Mouse (Mus musculus) CH12.LX (cell line): ENCODE measurements around the gene Parvg. TPM values are rescaled to one million over a fixed set of nuclear protein-coding genes. Genes with fewer than 3 reads are reported as not detected.

Experiments
- DNase-seq: peaks from one replicate; pipeline ENCODE4 v3.0.0-alpha.2; 2013; ENCODE audit errors: extremely low read depth
- H3K27ac ChIP-seq: 2 replicates; pipeline ENCODE4 v1.5.1; 2012; ENCODE audit warnings: low read depth, mild to moderate bottlenecking, control low read depth, moderate library complexity; ENCODE audit not compliant: insufficient read depth
- H3K27me3 ChIP-seq: replicated peaks from 2 replicates; pipeline ENCODE3; 2012; ENCODE audit warnings: inconsistent platforms
- H3K36me3 ChIP-seq, 2 experiments: replicated peaks in 1 of 2; 2 replicates each; pipeline versions ENCODE3 to v1.6.1; 2012; ENCODE audit warnings: inconsistent platforms in 1 of 2, low read length in 1 of 2, mild to moderate bottlenecking in 1 of 2, mixed read lengths in 1 of 2, moderate library complexity in 1 of 2; ENCODE audit not compliant: control insufficient read depth in 1 of 2, insufficient read depth in 1 of 2
- H3K4me1 ChIP-seq, 2 experiments: 2 replicates each; pipeline ENCODE4 v1.6.1; 2012; ENCODE audit warnings: inconsistent platforms in 1 of 2, moderate library complexity in 1 of 2; ENCODE audit not compliant: insufficient read depth in 2 of 2, control insufficient read depth in 1 of 2
- H3K4me2 ChIP-seq: 2 replicates; pipeline ENCODE4 v1.6.1; 2012; ENCODE audit warnings: low read depth, mild to moderate bottlenecking, control low read depth; ENCODE audit not compliant: poor library complexity, insufficient read depth, severe bottlenecking
- H3K4me3 ChIP-seq, 3 experiments: fragments of 150-350 bp in 1 of 3; sonication (generic) in 1 of 3; replicated peaks in 1 of 3; 2 replicates each; pipeline versions ENCODE3 to v1.5.1; 2011 to 2012; ENCODE audit warnings: low read depth in 2 of 3, low read length in 2 of 3, mild to moderate bottlenecking in 2 of 3, moderate library complexity in 2 of 3, control low read depth in 1 of 3, improper control_type of control experiment in 1 of 3, inconsistent platforms in 1 of 3, mixed read lengths in 1 of 3; ENCODE audit not compliant: poor library complexity in 1 of 3
- H3K79me2 ChIP-seq: replicated peaks from 2 replicates; pipeline ENCODE4 v1.6.1; 2012; ENCODE audit warnings: mild to moderate bottlenecking, moderate library complexity; ENCODE audit not compliant: control insufficient read depth, poor library complexity, insufficient read depth, severe bottlenecking; ENCODE audit errors: extremely low read depth
- H3K9ac ChIP-seq: 2 replicates; pipeline ENCODE4 v1.6.1; 2012; ENCODE audit warnings: low read depth, mild to moderate bottlenecking, control low read depth, moderate library complexity; ENCODE audit not compliant: insufficient read depth
- H3K9me3 ChIP-seq: replicated peaks from 2 replicates; pipeline ENCODE3; 2012; ENCODE audit warnings: low read length, inconsistent platforms, mixed read lengths
- BHLHE40 ChIP-seq: IDR thresholded peaks from 2 replicates; pipeline ENCODE4 v1.6.1; 2011; ENCODE audit warnings: mild to moderate bottlenecking, low read depth, low read length, improper control_type of control experiment
- CHD1 ChIP-seq: IDR thresholded peaks from 2 replicates; pipeline ENCODE4 v1.6.1; 2012; ENCODE audit warnings: low read depth, low read length, improper control_type of control experiment, inconsistent platforms
- CHD2 ChIP-seq: IDR thresholded peaks from 2 replicates; pipeline ENCODE4 v1.6.1; 2011; ENCODE audit warnings: low read length, improper control_type of control experiment
- CTCF ChIP-seq, 2 experiments: IDR thresholded peaks in 1 of 2; conservative IDR thresholded peaks in 1 of 2; 2 replicates each; pipeline ENCODE4 v1.5.1; 2011 to 2012; ENCODE audit warnings: low read depth in 2 of 2, low read length in 2 of 2, improper control_type of control experiment in 1 of 2, inconsistent platforms in 1 of 2, mild to moderate bottlenecking in 1 of 2, moderate library complexity in 1 of 2
- E2F4 ChIP-seq: IDR thresholded peaks from 2 replicates; pipeline ENCODE4 v1.6.1; 2011; ENCODE audit warnings: low read depth, low read length, improper control_type of control experiment; ENCODE audit not compliant: insufficient replicate concordance
- EP300 ChIP-seq: IDR thresholded peaks from 2 replicates; pipeline ENCODE4 v1.6.1; 2011; ENCODE audit warnings: low read length, improper control_type of control experiment
- ETS1 ChIP-seq: conservative IDR thresholded peaks from 2 replicates; pipeline ENCODE4 v1.6.1; 2012; ENCODE audit warnings: low read depth, mild to moderate bottlenecking, inconsistent platforms, low read length, improper control_type of control experiment, moderate library complexity
- IRF4 ChIP-seq: IDR thresholded peaks from 2 replicates; pipeline ENCODE4 v1.6.1; 2014; ENCODE audit warnings: low read depth, mild to moderate bottlenecking, inconsistent platforms, low read length, improper control_type of control experiment
- MAFK ChIP-seq: IDR thresholded peaks from 2 replicates; pipeline ENCODE4 v1.6.1; 2011; ENCODE audit warnings: low read length, improper control_type of control experiment; ENCODE audit not compliant: insufficient replicate concordance
- MAX ChIP-seq: IDR thresholded peaks from 2 replicates; pipeline ENCODE4 v1.6.1; 2011; ENCODE audit warnings: low read length, improper control_type of control experiment
- MAZ ChIP-seq: IDR thresholded peaks from 2 replicates; pipeline ENCODE4 v1.6.1; 2012; ENCODE audit warnings: low read depth, mild to moderate bottlenecking, inconsistent platforms, low read length, improper control_type of control experiment, moderate library complexity
- MEF2A ChIP-seq: IDR thresholded peaks from 2 replicates; pipeline ENCODE4 v1.6.1; 2014; ENCODE audit warnings: low read depth, mild to moderate bottlenecking, inconsistent platforms, low read length, improper control_type of control experiment, borderline replicate concordance
- MXI1 ChIP-seq: IDR thresholded peaks from 2 replicates; pipeline ENCODE4 v1.6.1; 2011; ENCODE audit warnings: mild to moderate bottlenecking, low read depth, low read length, improper control_type of control experiment
- MYC ChIP-seq: IDR thresholded peaks from 2 replicates; pipeline ENCODE4 v1.6.1; 2011; ENCODE audit warnings: low read depth, mild to moderate bottlenecking, improper control_type of control experiment, low read length
- NRF1 ChIP-seq: IDR thresholded peaks from 2 replicates; pipeline ENCODE4 v1.6.1; 2014; ENCODE audit warnings: low read depth, mild to moderate bottlenecking, inconsistent platforms, low read length, improper control_type of control experiment, moderate library complexity
- POLR2A ChIP-seq: IDR thresholded peaks from 2 replicates; pipeline ENCODE4 v1.6.1; 2011; ENCODE audit warnings: low read depth, mild to moderate bottlenecking, improper control_type of control experiment, low read length
- SIN3A ChIP-seq: IDR thresholded peaks from 2 replicates; pipeline ENCODE4 v1.6.1; 2012; ENCODE audit warnings: low read length, improper control_type of control experiment, inconsistent platforms
- SMC3 ChIP-seq: IDR thresholded peaks from 2 replicates; pipeline ENCODE4 v1.6.1; 2011; ENCODE audit warnings: low read depth, low read length, improper control_type of control experiment
- TCF12 ChIP-seq: IDR thresholded peaks from 2 replicates; pipeline ENCODE4 v1.6.1; 2014; ENCODE audit warnings: low read depth, mild to moderate bottlenecking, inconsistent platforms, low read length, improper control_type of control experiment
- UBTF ChIP-seq: IDR thresholded peaks from 2 replicates; pipeline ENCODE4 v1.6.1; 2012; ENCODE audit warnings: low read depth, mild to moderate bottlenecking, inconsistent platforms, low read length, improper control_type of control experiment, moderate library complexity
- USF1 ChIP-seq: IDR thresholded peaks from 2 replicates; pipeline ENCODE4 v1.6.1; 2014; ENCODE audit warnings: low read depth, mild to moderate bottlenecking, inconsistent platforms, low read length, improper control_type of control experiment
- ZKSCAN1 ChIP-seq: IDR thresholded peaks from 2 replicates; pipeline ENCODE4 v1.6.1; 2012; ENCODE audit warnings: low read depth, inconsistent platforms, low read length, improper control_type of control experiment, borderline replicate concordance
- ZNF384 ChIP-seq: IDR thresholded peaks from 2 replicates; pipeline ENCODE4 v1.6.1; 2012; ENCODE audit warnings: low read depth, low read length, improper control_type of control experiment, inconsistent platforms
- dilution Hi-C: fragments of 300-500 bp; cut with MboI; formaldehyde crosslinking; loops from 2 replicates; pipeline ENCODE4 v1.14.3; 2020; ENCODE audit warnings: low sequenced_read_pairs; ENCODE audit not compliant: extremely low pct_unique_long_range_greater_than_20kb, extremely low pct_ligation_motif_present
- in situ Hi-C: fragments of 300-500 bp; cut with MboI; formaldehyde crosslinking; loops from 3 replicates; pipeline ENCODE4 v1.14.3; 2019; ENCODE audit warnings: low sequenced_read_pairs, low pct_ligation_motif_present, low pct_unique_long_range_greater_than_20kb, mixed read lengths
- polyA plus RNA-seq: library from polyadenylated mRNA; unstranded; fragments of >175 nt; gene quantifications from 2 replicates; pipeline ENCODE4 v1.2.1, GENCODE M21; 2012; ENCODE audit warnings: low read depth; ENCODE audit not compliant: insufficient read length
- total RNA-seq, 2 experiments: library from RNA; depleted of rRNA; stranded (reverse); fragments of 300-350 nt in 1 of 2; fragments of >200 nt in 1 of 2; gene quantifications; 2 replicates each; pipeline ENCODE4 v1.2.3; 2012 to 2014

Parvg gene
- total and polyA plus RNA-seq, 3 experiments = 93.7 to 140 (median 98.3) TPM

DNA sequence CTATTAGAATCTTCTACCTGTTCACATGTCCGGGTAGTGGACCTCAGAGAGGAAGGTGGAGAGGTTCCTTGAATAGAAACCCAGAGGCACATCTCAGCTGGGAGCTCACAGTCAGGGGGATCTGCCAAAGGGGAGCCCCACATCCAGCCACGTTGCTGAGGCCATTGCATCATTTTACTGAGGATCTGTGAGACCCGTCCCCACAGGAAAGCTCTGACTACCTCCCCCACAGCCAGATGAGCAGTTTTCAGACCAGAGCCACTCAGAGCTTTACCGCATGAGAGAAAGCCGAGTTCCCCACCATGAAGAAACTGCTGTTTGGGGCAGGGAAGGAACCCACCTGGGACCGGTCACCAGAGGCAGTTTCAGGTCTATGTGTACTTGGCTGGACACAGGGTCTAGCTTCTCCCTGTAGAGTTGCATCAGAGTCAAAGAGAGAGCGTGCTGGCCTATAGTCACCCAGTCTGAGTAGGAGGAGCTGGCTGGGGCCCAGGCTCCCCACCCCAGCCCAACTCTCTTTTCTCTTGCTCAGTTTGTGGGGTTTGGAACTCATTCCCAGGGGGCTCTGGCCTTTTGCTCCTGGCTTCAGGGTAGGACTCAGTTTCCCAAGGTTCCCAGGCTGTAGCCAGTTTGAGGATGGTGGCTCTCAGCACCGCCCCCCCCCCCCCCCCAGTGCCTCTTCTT, 1.2 kb downstream of the Parvg start:
- peaks cover 40 to 57% of the 10 kb centered on the region in 2 experiments for H3K36me3 ChIP-seq
- DNase-seq = peak; percentile 37
- in situ Hi-C loops = loop anchor here (5.0 kb wide), 1 partner anchor 43 kb away; no protein-coding TSS in a partner anchor
- H3K79me2 ChIP-seq = peaks cover 21% of the 10 kb centered on the region
- TF ChIP-seq SMC3 = no peak
- TF ChIP-seq MAZ = no peak
- TF ChIP-seq MAX = no peak; the same call in 1 of the 2 replicates
- 0 out of 2 replicates have a peak, but pooled peaks have one; percentile 17 for TF ChIP-seq TCF12
- 0 out of 2 replicates have a peak, but pooled peaks have one; percentile 6 for TF ChIP-seq MEF2A
- TF ChIP-seq ZKSCAN1 = no peak
- no peak for TF ChIP-seq MAFK
- 0 out of 2 replicates have a peak, but pooled peaks have one; percentile 18 for TF ChIP-seq MXI1
- no peak for TF ChIP-seq IRF4
- TF ChIP-seq USF1 = no peak
- TF ChIP-seq MYC = peak; percentile 61; the same call in 1 of the 2 replicates
- H3K4me3 ChIP-seq = peak overlapping the region; percentile 68 to 85 (median 77)
- H3K9ac ChIP-seq = peak overlapping the region; percentile 95
- no peaks in the 10 kb centered on the region for H3K27me3 ChIP-seq
- H3K4me1 ChIP-seq = peaks cover 6 to 57% of the 10 kb centered on the region in 2 experiments; a peak in 3 of 4 replicates
- H3K9me3 ChIP-seq = no peaks in the 10 kb centered on the region
- H3K4me2 ChIP-seq = peak overlapping the region; percentile 69
- peak overlapping the region; percentile 37; the same call in 1 of the 2 replicates for H3K27ac ChIP-seq
- dilution Hi-C loops = no loop called here

DNA sequence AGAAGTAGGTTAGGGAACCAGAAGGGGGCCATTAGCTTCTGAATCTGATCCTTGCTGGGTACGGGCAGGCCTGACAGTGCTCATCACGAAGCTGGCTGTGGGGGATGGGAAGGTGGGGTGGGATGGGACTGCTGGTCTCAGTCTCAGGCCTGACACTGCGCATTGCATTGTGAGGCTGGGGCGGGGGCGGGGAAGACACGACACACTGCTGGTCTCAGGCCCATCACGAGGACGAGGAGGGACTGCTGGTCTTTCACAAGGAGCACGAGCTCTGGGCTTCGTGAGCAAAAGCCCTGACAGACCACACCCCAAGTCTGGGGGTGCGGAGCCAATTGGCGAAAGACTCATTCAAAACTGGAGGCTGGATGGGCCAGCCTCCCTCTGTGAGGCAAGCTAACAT, 1.9 kb downstream of the Parvg start:
- Histone ChIP-seq H3K79me2 (peaks cover 21% of the 10 kb centered on the region), H3K27me3 (no peaks in the 10 kb centered on the region), H3K4me1 (peaks cover 6 to 57% of the 10 kb centered on the region in 2 experiments; a peak in 3 of 4 replicates), H3K36me3 (peaks cover 45 to 62% of the 10 kb centered on the region in 2 experiments), H3K4me3 (peak overlapping the region; percentile 68 to 85 (median 77)), H3K9me3 (no peaks in the 10 kb centered on the region), H3K4me2 (peak overlapping the region; percentile 69), H3K27ac (peak overlapping the region; percentile 43; the same call in 1 of the 2 replicates), H3K9ac (peak overlapping the region; percentile 95)
- in situ Hi-C loops (loop anchor here (5.0 kb wide), 1 partner anchor 43 kb away; no protein-coding TSS in a partner anchor), dilution Hi-C loops (no loop called here)
- peak; percentile 83; the same call in 1 of the 2 replicates for TF ChIP-seq CHD2
- TF ChIP-seq CTCF (conservative IDR thresholded peaks at IDR 0.05 in 1 of 2, IDR thresholded peaks at IDR 0.05 in 1 of 2; ENCODE audit: low read depth in 2 of 2, low read length in 2 of 2) = 0 out of 4 replicates have a peak, but pooled peaks of 1 of the 2 experiments have one; percentile 7
- 0 out of 2 replicates have a peak, but pooled peaks have one; percentile 19 for TF ChIP-seq ETS1
- no peak for TF ChIP-seq E2F4
- no peak for TF ChIP-seq UBTF
- TF ChIP-seq SIN3A = 0 out of 2 replicates have a peak, but pooled peaks have one; percentile 31
- TF ChIP-seq SMC3 = 0 out of 2 replicates have a peak, but pooled peaks have one; percentile 2
- peak; percentile 48 for TF ChIP-seq POLR2A
- TF ChIP-seq TCF12 = 0 out of 2 replicates have a peak, but pooled peaks have one; percentile 36
- no peak for TF ChIP-seq EP300
- peak; percentile 77 for TF ChIP-seq BHLHE40
- no peak for TF ChIP-seq CHD1
- peak; percentile 36; the same call in 1 of the 2 replicates for TF ChIP-seq MXI1
- TF ChIP-seq ZKSCAN1 = no peak
- TF ChIP-seq USF1 = no peak
- 0 out of 2 replicates have a peak, but pooled peaks have one; percentile 27 for TF ChIP-seq IRF4
- TF ChIP-seq NRF1 = peak; percentile 54
- peak; percentile 60 for TF ChIP-seq MAX
- no peak for TF ChIP-seq ZNF384
- DNase-seq = peak; percentile 64
